Mouse (Mus musculus): Measurements from ENCODE around the gene Cox19. TPM values are rescaled to one million over a fixed set of nuclear protein-coding genes. Genes with fewer than 3 reads are reported as not detected.

The Cox19 gene
- polyA plus RNA-seq, 1 experiment from 2014 or later: 15.7 TPM

DNA sequence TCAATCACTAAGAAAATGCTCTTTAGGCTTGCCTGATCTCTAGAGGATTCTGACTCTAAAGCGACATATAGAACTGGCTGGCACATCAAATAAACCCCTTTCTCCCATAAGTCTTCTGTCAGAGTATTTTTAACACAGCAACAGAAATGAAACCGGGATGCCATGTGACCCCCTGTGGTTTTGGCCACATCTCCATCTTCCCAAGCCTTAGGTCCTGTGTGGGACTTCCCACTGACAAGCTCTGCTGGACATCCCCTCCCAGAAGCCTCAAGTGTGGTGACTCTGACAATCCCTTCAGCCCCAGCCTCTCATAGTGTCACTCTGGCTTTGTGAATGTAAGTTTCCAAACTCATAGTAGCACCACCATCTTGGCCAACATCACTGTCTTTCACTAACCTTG, 57.1 kb downstream of the Cox19 start:
- Histone ChIP-seq H3K27ac (peak overlapping the region; percentile 71), H3K79me2 (ENCODE audit: inconsistent target) (peaks cover 66% of the 10 kb centered on the region; the same call in 1 of the 2 replicates), H3K36me3 (ENCODE audit: inconsistent target) (peaks cover 25% of the 10 kb centered on the region), H3K4me3 (ENCODE audit: inconsistent target) (no peak overlapping the region)
- 11% methylated on average over 2 of the region's 2 CpGs for WGBS (ENCODE audit: missing documents)

DNA sequence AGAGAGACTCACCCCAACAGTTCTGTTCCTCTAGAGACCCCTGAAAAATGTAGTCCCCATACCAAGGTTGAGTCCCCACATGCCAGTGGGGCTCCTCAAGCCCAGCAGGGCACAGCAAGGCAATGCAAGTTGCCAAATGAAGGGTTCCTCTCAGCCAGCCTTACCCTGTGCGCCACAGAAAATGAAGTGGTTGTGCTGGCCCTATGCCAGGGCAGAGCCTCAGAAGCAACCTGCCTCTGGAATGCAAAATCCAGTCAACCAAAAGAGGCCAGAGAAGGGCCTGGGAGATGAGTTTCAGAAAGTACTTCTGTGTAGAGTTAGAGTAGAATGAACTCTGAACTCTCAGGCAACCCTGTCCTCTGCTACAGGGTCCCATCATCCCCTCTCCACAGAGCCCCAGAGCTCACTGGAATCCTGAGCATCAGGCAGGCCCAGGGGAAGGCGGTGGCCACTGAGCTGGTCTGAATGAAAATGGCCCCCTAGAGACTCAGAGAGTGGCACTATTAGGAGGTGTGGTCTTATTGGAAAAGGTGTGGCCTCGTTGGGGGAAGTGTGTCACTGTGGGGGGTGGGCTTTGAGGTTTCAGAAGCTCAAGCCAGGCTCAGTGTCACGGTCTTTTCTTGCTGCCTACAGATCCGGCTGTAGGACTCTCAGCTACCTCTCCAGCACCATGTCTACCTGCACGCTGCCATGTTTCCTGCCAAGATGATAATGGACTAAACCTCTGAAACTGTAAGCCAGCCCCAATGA, 59.2 kb downstream of the Cox19 start:
- 87% methylated on average over 6 of the region's 6 CpGs for WGBS (ENCODE audit: missing documents)
- Histone ChIP-seq H3K36me3 (ENCODE audit: inconsistent target) (peaks cover 25% of the 10 kb centered on the region), H3K27ac (no peak overlapping the region), H3K79me2 (ENCODE audit: inconsistent target) (peaks cover 47% of the 10 kb centered on the region; the same call in 1 of the 2 replicates), H3K4me3 (ENCODE audit: inconsistent target) (no peak overlapping the region)

DNA sequence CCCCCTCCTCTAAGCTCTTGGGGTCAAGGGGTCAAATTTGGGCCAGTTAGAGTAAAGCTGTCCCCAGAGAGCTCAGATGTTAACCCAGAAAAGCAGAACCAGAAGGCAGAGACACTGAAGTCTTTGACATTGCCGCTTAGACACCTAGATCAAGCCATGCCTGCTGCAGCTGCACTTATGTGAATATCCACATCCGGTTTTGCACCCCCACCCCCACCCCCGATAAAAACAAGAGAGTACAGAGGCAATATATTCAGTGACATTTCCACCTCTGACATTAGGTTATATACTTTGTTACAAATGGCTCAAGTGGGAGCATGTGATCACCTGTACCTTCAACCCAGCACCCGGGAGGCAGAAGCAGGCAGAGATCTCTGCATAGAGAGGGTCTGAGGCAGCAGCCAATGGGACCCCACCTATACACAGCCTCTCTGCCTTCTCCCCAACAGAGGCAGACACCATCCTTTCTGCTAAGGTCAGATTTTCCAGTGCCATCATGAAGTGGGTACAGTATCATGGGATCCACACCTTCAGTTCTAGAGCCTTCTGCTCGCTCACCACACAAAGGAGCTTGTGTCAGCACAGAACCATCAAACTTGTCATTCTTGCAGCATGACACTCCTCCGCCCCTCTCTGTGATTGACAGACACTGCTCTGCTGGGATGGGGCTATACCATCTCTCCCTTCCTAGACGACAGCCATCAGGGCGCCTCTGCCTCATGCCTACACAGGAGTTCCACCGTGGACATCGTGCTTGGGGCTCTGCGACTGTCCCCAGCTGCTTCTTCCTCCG, 60.6 kb downstream of the Cox19 start:
- H3K79me2 ChIP-seq (ENCODE audit: inconsistent target): peaks cover 42% of the 10 kb centered on the region; the same call in 1 of the 2 replicates
- peaks cover 25% of the 10 kb centered on the region for H3K36me3 ChIP-seq (ENCODE audit: inconsistent target)
- WGBS (ENCODE audit: missing documents): 85% methylated on average over 11 of the region's 12 CpGs
- no peak overlapping the region for H3K4me3 ChIP-seq (ENCODE audit: inconsistent target)
- H3K27ac ChIP-seq: no peak overlapping the region

DNA sequence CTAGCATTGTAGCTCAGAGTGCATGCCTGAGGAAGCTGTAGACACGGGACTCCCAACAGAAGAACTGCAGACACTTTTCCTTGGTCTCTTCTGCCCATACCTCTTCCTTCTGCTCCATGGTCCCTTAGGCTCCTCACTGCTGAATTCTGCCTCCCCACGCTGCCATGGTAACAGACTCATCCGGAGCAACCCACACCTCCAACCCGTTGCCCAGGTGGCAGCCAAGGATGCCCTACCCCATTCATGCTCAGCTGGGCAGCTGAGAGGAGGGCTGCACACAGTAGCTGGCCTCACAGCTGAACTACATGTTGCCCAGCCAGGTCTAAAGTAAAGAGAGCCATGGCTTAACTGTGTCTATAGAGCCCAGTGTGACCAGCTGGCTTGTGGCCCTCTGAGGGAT, 62.6 kb downstream of the Cox19 start:
- Histone ChIP-seq H3K27ac (peak overlapping the region; percentile 91), H3K4me3 (ENCODE audit: inconsistent target) (no peak overlapping the region), H3K36me3 (ENCODE audit: inconsistent target) (peaks cover 32% of the 10 kb centered on the region), H3K79me2 (ENCODE audit: inconsistent target) (peaks cover 49% of the 10 kb centered on the region; the same call in 1 of the 2 replicates)
- 61% methylated on average over 4 of the region's 4 CpGs for WGBS (ENCODE audit: missing documents)

DNA sequence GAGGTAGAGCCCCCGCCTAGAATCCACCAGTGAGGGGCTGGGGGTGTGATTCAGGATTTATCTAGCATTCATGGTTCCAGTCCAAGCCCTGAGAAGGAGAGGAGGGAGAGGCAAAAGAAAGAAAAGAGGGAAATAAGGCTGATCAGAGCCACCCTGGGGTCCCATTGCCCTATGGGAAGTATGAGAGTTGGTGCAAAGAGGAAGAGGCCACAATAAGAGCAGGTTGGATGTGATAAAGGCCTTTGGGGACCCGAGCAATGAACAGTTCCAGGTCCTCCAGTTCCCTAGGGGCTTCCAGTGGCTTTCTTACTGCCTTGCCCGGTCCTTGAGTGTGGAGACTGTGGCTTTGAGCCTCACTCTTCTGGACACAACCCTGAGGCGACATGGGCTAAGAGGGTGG, 63.4 kb downstream of the Cox19 start:
- H3K79me2 ChIP-seq (ENCODE audit: inconsistent target): peaks cover 41% of the 10 kb centered on the region; the same call in 1 of the 2 replicates
- peaks cover 28% of the 10 kb centered on the region for H3K36me3 ChIP-seq (ENCODE audit: inconsistent target)
- H3K27ac ChIP-seq: peak overlapping the region; percentile 91
- no peak overlapping the region for H3K4me3 ChIP-seq (ENCODE audit: inconsistent target)
- 44% methylated on average over 4 of the region's 4 CpGs for WGBS (ENCODE audit: missing documents)

DNA sequence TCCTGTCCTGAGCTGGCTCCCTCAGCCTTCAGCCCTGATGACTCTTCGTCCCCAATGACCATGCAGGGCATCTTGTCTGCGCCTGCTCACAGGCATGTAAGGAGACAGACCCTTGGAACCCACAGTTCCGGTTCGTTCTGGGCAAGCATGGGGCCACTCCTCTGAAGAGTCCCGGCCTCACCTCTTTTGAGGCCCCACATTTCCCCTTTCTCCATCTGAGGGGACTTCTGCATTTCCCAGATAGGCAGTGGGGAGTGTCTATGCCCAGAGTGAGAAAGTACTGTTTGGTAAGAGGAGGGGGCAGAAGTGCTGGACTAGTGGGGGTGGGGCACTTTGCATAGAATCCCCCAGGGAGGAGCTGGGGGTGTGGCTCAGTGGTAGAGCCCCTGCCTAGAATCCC, 64.1 kb downstream of the Cox19 start:
- Histone ChIP-seq H3K36me3 (ENCODE audit: inconsistent target) (peaks cover 21% of the 10 kb centered on the region), H3K27ac (peak overlapping the region; percentile 91), H3K4me3 (ENCODE audit: inconsistent target) (no peak overlapping the region), H3K79me2 (ENCODE audit: inconsistent target) (peaks cover 34% of the 10 kb centered on the region; the same call in 1 of the 2 replicates)
- WGBS (ENCODE audit: missing documents): 2% methylated on average over 5 of the region's 5 CpGs

Other genes starting within 250 kb of the Cox19 start
- 0.75 to 1.0 TPM (median 0.89 TPM) in 3 replicates for gene Prkar1b, start 201.4 kb downstream of the Cox19 start, polyA plus RNA-seq (2018)
- gene Dnaaf5, start 201.2 kb downstream of the Cox19 start, polyA plus RNA-seq (2018): 6.4 to 10.6 TPM (median 7.0 TPM) in 3 replicates
- gene Sun1, start 150.8 kb downstream of the Cox19 start, polyA plus RNA-seq (2018): 7.6 to 17.2 TPM (median 10.7 TPM) in 3 replicates
- gene Get4, start 99.1 kb downstream of the Cox19 start, polyA plus RNA-seq (2018): 20.1 to 39.0 TPM (median 34.2 TPM) in 3 replicates
- 40.4 to 55.9 TPM (median 47.4 TPM) in 3 replicates for gene Adap1, start 25.8 kb downstream of the Cox19 start, polyA plus RNA-seq (2018)
- gene Cyp2w1, start 1.2 kb upstream of the Cox19 start, polyA plus RNA-seq (2018): not detected in 3 replicates
- 14.0 to 34.3 TPM (median 20.6 TPM) in 3 replicates for gene Gpr146, start 26.3 kb upstream of the Cox19 start, polyA plus RNA-seq (2018)
- gene C130050O18Rik, start 53.9 kb upstream of the Cox19 start, polyA plus RNA-seq (2018): 3.5 to 9.1 TPM (median 7.6 TPM) in 3 replicates
- gene Gper1, start 71.7 kb upstream of the Cox19 start, polyA plus RNA-seq (2018): not detected in 3 replicates
- gene 3110082I17Rik, start 109.1 kb upstream of the Cox19 start, polyA plus RNA-seq (2018): 12.7 to 32.4 TPM (median 24.1 TPM) in 3 replicates
- gene Zfand2a, start 133.1 kb upstream of the Cox19 start, polyA plus RNA-seq (2018): 68.1 to 90.9 TPM (median 76.5 TPM) in 3 replicates
- gene Uncx, start 192.1 kb upstream of the Cox19 start, polyA plus RNA-seq (2018): not detected in 3 replicates

Data from macrophage (primary cell).